In the genomic region with DNA sequence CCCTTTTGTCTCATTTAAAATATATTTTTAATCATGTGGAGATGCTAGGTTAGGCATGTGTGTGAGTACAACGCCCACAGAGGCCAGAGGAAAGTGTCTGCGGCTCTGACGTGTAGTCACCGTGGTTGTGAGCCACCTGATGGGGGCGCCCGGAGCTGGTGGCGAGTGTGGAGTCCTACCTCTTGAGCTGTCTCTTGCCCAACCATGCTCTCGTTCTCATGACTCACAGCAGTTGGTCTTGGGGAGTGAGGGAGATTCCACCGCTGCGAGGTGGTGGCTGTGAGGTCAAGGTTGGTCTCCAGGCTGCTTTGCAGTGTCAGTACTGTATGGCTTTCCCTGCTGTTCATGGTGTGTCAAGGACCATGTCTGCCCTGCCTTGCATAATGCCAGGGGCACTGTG, we compare ENCODE assay signal across 12 mouse cellular contexts. TPM values are rescaled to one million over a fixed set of nuclear protein-coding genes. Genes with fewer than 3 reads are reported as not detected.
A peak's percentile ranks its signal among the peaks of the same experiment; 100 is the strongest.
DNase-seq lines count a peak whose midpoint lies in the region; ATAC-seq lines count a peak whose summit lies in the region.
"Had no signal": no experiment of that assay in that cellular context is flagged by ENCODE, and none has a peak within 500 bp of the region (broad histone marks: within the 10 kb centered on the region; RNA-seq: fewer than 3 reads in every experiment).

No protein-coding gene starts in this region.

- no peak for DNase-seq in heart, postnatal 36 days
- DNase-seq in 416B (ENCODE audit: low read depth): peak; percentile 96
- peak; percentile 71 for DNase-seq in adrenal gland, adult 8-10 months
- DNase-seq in liver, embryonic 11.5 days (ENCODE audit: low spot score): peak; percentile 49
- no peak for DNase-seq in left cerebral cortex, adult 18-20 months (ENCODE audit: low spot score in 2 of 2)
- no peak for DNase-seq in T-cell, adult 2 months (ENCODE audit: low spot score)
- DNase-seq in spleen, postnatal 10 days (ENCODE audit: low spot score in 2 of 2): no peak
- DNase-seq: cerebellum, adult 8-10 months; forebrain, postnatal 0 days; midbrain, embryonic 14.5 days had no signal

- intact Hi-C loops in heart, postnatal 36 days (cut with DNase I): loop anchor here (5.0 kb wide), 1 partner anchor 141 kb away; the partner anchor contains the start of gene Ptpn14

- no peak for ATAC-seq in heart, embryonic 11.5 days (replicated peaks; ENCODE audit: insufficient number of reproducible peaks, low FRiP score, low TSS enrichment)
- peak; percentile 53 for ATAC-seq in liver, embryonic 11.5 days (replicated peaks; ENCODE audit: low FRiP score)
- ATAC-seq: forebrain, postnatal 0 days had no signal

- WGBS in heart, embryonic 11.5 days (ENCODE audit: insufficient replicate concordance): 63% methylated on average over 10 of the region's 10 CpGs
- 50% methylated on average over 10 of the region's 10 CpGs for WGBS in liver, embryonic 11.5 days

- peak overlapping the region; percentile 96 for H3K27ac ChIP-seq in heart, embryonic 11.5 days (ENCODE audit: low read depth, low read length)
- peak overlapping the region; percentile 84; the same call in 1 of the 2 replicates for H3K27ac ChIP-seq in liver, embryonic 11.5 days (ENCODE audit: low read depth, low read length)

- H3K9me3 ChIP-seq in heart, embryonic 11.5 days (replicated peaks; ENCODE audit: control insufficient read depth, low read length): no peaks in the 10 kb centered on the region
- H3K9me3 ChIP-seq in liver, embryonic 11.5 days (ENCODE audit: control insufficient read depth, low read length): no peaks in the 10 kb centered on the region

- peaks cover 6% of the 10 kb centered on the region for H3K36me3 ChIP-seq in heart, embryonic 11.5 days (ENCODE audit: control insufficient read depth, insufficient read depth, low read length)
- no peaks in the 10 kb centered on the region; the same call in 1 of the 2 replicates for H3K36me3 ChIP-seq in liver, embryonic 11.5 days (ENCODE audit: control insufficient read depth, insufficient read depth, low read length)
- H3K36me3 ChIP-seq: G1E had no signal

- peaks cover 19% of the 10 kb centered on the region for H3K4me1 ChIP-seq in heart, embryonic 11.5 days (ENCODE audit: control insufficient read depth, insufficient read depth, low read length)
- H3K4me1 ChIP-seq in liver, embryonic 11.5 days (replicated peaks; ENCODE audit: control insufficient read depth, insufficient read depth, low read length): peaks cover 41% of the 10 kb centered on the region

- no peaks in the 10 kb centered on the region for H3K27me3 ChIP-seq in heart, embryonic 11.5 days (ENCODE audit: control insufficient read depth, insufficient read depth, low read length)
- no peaks in the 10 kb centered on the region for H3K27me3 ChIP-seq in liver, embryonic 11.5 days (replicated peaks; ENCODE audit: control insufficient read depth, insufficient read depth, low read length)

- 0 out of 2 replicates have a peak overlapping the region, but pooled peaks have one; percentile 29 for H3K9ac ChIP-seq in heart, embryonic 11.5 days (ENCODE audit: low read depth, low read length)
- no peak overlapping the region for H3K9ac ChIP-seq in liver, embryonic 11.5 days (ENCODE audit: low read depth, low read length)
- H3K9ac ChIP-seq: forebrain, postnatal 0 days had no signal

- no peak overlapping the region; the same call in 1 of the 2 replicates for H3K4me2 ChIP-seq in heart, embryonic 11.5 days
- peak overlapping the region; percentile 71 for H3K4me2 ChIP-seq in liver, embryonic 11.5 days

- no peak overlapping the region for H3K4me3 ChIP-seq in heart, embryonic 11.5 days (ENCODE audit: low read depth, low read length)
- H3K4me3 ChIP-seq in liver, embryonic 11.5 days (ENCODE audit: low read depth, low read length): no peak overlapping the region

RNA-seq across cellular contexts. Expression of gene Smyd2, which starts 54.1 kb away (rescaled TPM):
- polyA plus RNA-seq in heart, embryonic 11.5 days (2014; fragmentation: Nextera tagmentation; extraction: Ambion mirVana): 150 and 161 TPM in 2 replicates
- 100 to 1,000 TPM; 101 to 110 TPM for total RNA-seq in heart, postnatal 36 days (2021)
- total RNA-seq in adrenal gland, adult 8-10 months (2022): 10 to 100 TPM; 82.4 to 88.4 (median 85.1) TPM
- polyA plus RNA-seq in liver, embryonic 11.5 days (2014; fragmentation: Nextera tagmentation; extraction: Ambion mirVana): 75.7 and 77.8 TPM in 2 replicates
- 100 to 1,000 TPM in 1 of 2 experiments, 10 to 100 TPM in 1; 88.4 to 113 TPM for total RNA-seq in left cerebral cortex, adult 18-20 months (2021)
- total RNA-seq: G1E had no signal
- polyA plus RNA-seq: G1E had no signal

Comparison
In these comparisons a context has a peak if more than half of its experiments do, and no peak if none do; other contexts are left out.
1. DNase-seq: peak in 416B (single experiment), adrenal gland, adult 8-10 months (single experiment) and liver, embryonic 11.5 days (single experiment); none in heart, postnatal 36 days (0 of 2), left cerebral cortex, adult 18-20 months (0 of 2), T-cell, adult 2 months (single experiment) and spleen, postnatal 10 days (0 of 2).